Mouse (Mus musculus): Measurements from ENCODE around the gene Sh3glb1.

- TF ChIP-seq POLR2A (IDR thresholded peaks at IDR 0.05; ENCODE audit: borderline replicate concordance, extremely low read depth, insufficient read depth, insufficient read length, poor library complexity, severe bottlenecking) = no peak
- no peak for TF ChIP-seq CTCF (IDR thresholded peaks at IDR 0.05; ENCODE audit: borderline replicate concordance, extremely low read depth, insufficient read depth, insufficient read length)
Observed at GRCm38 (mm10) chr3:144638110-144638509, 82.0 kb downstream of the Sh3glb1 start.

Data from brain, embryonic 14.5 days (tissue).